Mouse (Mus musculus): ENCODE data around the gene Pdss1.

GRCm38 (mm10) chr2:22876614-22877013, 18.7 kb upstream of the Pdss1 start:
- TF ChIP-seq MAFK (IDR thresholded peaks at IDR 0.05; ENCODE audit: insufficient read depth, low read depth, low read length): no peak
- TF ChIP-seq ZC3H11A (IDR thresholded peaks at IDR 0.05; ENCODE audit: borderline replicate concordance, low read depth, low read length): no peak
